Mouse (Mus musculus): ENCODE measurements around the gene Slc22a23. TPM values are rescaled to one million over a fixed set of nuclear protein-coding genes. Genes with fewer than 3 reads are reported as not detected.

Slc22a23 gene
- polyA plus RNA-seq, 1 experiment, result 43.9 TPM

DNA sequence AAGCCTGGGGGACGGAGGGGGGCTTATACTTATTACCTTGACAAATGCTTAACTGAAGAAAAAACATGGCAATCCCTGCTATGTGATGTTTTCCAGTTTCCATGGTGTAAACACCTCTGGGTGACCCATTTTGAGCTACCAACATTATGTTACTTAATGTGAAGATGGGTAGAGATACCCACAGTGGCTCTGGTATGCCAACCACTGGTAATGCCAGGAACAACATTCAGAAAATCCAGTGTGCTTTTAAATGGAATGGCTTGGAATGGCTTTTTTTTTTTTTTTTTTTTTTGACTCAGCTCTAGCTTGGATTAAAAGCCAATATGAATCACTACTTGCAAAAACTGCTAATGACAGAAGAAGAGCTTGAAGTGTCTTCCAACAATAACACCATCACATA lies 8.1 kb downstream of the Slc22a23 start:
- Histone ChIP-seq H3K4me3 (replicated peaks; ENCODE audit: insufficient read depth, low read depth, low read length) (no peak overlapping the region), H3K27ac (ENCODE audit: insufficient read depth, low read length) (no peak overlapping the region), H3K27me3 (ENCODE audit: control insufficient read depth, insufficient read depth, low read length) (no peaks in the 10 kb centered on the region), H3K4me1 (ENCODE audit: control insufficient read depth, insufficient read depth, low read length) (peaks cover 12% of the 10 kb centered on the region)
- TF ChIP-seq CTCF (IDR thresholded peaks at IDR 0.05; ENCODE audit: borderline replicate concordance, insufficient read depth, low read depth, low read length), result no peak
- TF ChIP-seq POLR2A (IDR thresholded peaks at IDR 0.05; ENCODE audit: borderline replicate concordance, insufficient read depth, low read length), result no peak
- WGBS, result 100% methylated on average over 1 of the region's 1 CpGs
- DNase-seq, result no peak

DNA sequence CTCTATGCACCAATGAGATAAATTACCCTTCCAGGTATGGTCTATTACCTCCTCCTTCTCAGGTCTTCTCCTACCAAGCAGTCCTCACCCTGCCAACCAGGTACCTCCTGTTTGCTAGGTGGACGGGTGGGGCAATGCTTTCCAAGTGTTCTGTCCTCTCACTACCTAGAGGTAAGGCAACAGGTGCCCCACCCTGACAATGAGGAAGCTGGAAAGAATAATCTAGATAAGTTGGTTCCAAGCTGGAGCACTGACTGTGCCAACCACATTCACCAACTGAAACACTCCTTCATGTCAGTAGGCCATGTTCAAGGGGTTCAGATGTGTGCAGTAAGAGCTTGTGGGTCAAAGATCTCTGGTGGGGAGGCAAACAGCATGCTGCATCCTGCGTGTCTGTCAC lies 10.1 kb downstream of the Slc22a23 start:
- WGBS, result 86% methylated on average over 2 of the region's 2 CpGs

DNA sequence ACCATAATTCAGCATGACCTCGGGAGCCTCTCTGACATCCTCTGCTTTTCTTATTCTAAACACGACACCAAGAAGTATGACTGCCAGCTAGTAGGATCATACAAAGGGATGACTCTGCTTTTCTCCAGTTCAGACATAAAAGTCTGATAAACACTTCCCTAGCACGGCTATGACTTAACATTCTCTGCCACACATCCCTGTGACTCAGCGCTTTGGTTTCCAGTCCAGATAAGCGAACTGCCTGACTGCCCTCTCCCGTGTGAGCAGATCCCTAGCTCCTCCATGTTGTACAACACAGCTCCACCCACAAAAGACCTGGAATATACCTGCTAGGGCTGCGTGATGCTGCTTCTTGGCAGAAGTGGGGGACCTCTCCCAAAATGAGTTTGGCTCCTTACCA lies 12.2 kb downstream of the Slc22a23 start:
- Histone ChIP-seq H3K27me3 (ENCODE audit: control insufficient read depth, insufficient read depth, low read length) (no peaks in the 10 kb centered on the region), H3K27ac (ENCODE audit: insufficient read depth, low read length) (peak overlapping the region; percentile 18; the same call in 1 of the 2 replicates), H3K4me1 (ENCODE audit: control insufficient read depth, insufficient read depth, low read length) (peaks cover 10% of the 10 kb centered on the region; the same call in 1 of the 2 replicates), H3K4me3 (replicated peaks; ENCODE audit: insufficient read depth, low read depth, low read length) (no peak overlapping the region)
- no peak for DNase-seq
- TF ChIP-seq POLR2A (IDR thresholded peaks at IDR 0.05; ENCODE audit: borderline replicate concordance, insufficient read depth, low read length) (no peak), CTCF (IDR thresholded peaks at IDR 0.05; ENCODE audit: borderline replicate concordance, insufficient read depth, low read depth, low read length) (no peak)
- WGBS, result 43% methylated on average over 7 of the region's 7 CpGs

More for the DNA sequence above, 10.1 kb downstream of the Slc22a23 start:
- TF ChIP-seq POLR2A (IDR thresholded peaks at IDR 0.05; ENCODE audit: borderline replicate concordance, insufficient read depth, low read length) (no peak), CTCF (IDR thresholded peaks at IDR 0.05; ENCODE audit: borderline replicate concordance, insufficient read depth, low read depth, low read length) (no peak)
- H3K4me1 ChIP-seq (ENCODE audit: control insufficient read depth, insufficient read depth, low read length), result peaks cover 10% of the 10 kb centered on the region; the same call in 1 of the 2 replicates
- no peak for DNase-seq
- no peak overlapping the region for H3K27ac ChIP-seq (ENCODE audit: insufficient read depth, low read length)
- H3K27me3 ChIP-seq (ENCODE audit: control insufficient read depth, insufficient read depth, low read length), result no peaks in the 10 kb centered on the region
- no peak overlapping the region for H3K4me3 ChIP-seq (replicated peaks; ENCODE audit: insufficient read depth, low read depth, low read length)

DNA sequence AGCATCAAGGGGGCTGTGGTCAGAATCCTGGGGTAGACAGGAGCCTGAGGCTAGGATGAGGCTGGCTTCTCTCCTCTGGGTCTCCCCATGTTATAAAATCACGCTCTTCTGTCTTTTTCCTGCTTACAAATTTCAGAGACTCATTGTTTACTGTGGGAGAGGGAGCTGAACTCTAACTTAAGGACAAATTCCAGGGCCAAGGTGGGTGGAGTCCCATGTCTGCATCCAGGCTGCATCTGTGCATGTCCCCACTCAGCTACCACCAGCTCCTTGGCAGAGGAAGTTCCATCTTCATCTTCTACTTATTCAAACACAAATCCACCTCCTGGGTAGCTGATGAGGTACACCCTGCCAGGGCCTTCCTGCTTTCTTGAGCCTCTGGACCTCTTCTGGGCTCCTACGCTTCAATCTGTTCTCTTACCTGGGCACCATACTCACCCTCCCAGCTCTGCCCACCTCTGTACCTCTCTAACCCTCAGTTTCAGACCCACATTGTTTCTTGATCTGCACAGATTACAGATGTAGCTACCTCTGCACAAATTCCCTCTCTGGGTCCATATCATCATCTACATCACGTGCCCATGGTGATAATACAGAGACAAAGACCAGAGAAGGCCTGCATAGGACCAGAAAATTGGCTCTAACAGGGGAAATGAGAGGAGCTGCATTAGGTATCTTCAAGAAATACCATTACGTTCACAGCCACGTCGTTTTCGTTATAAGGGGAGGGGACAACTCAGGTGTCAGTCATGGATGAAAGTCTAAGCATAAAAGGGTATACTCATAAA lies 13.4 kb downstream of the Slc22a23 start:
- Histone ChIP-seq H3K4me1 (ENCODE audit: control insufficient read depth, insufficient read depth, low read length) (peaks cover 10% of the 10 kb centered on the region; the same call in 1 of the 2 replicates), H3K4me3 (replicated peaks; ENCODE audit: insufficient read depth, low read depth, low read length) (no peak overlapping the region), H3K27me3 (ENCODE audit: control insufficient read depth, insufficient read depth, low read length) (no peaks in the 10 kb centered on the region), H3K27ac (ENCODE audit: insufficient read depth, low read length) (no peak overlapping the region)
- DNase-seq, result no peak
- TF ChIP-seq POLR2A (IDR thresholded peaks at IDR 0.05; ENCODE audit: borderline replicate concordance, insufficient read depth, low read length) (no peak), CTCF (IDR thresholded peaks at IDR 0.05; ENCODE audit: borderline replicate concordance, insufficient read depth, low read depth, low read length) (no peak)
- 91% methylated on average over 7 of the region's 7 CpGs for WGBS

DNA sequence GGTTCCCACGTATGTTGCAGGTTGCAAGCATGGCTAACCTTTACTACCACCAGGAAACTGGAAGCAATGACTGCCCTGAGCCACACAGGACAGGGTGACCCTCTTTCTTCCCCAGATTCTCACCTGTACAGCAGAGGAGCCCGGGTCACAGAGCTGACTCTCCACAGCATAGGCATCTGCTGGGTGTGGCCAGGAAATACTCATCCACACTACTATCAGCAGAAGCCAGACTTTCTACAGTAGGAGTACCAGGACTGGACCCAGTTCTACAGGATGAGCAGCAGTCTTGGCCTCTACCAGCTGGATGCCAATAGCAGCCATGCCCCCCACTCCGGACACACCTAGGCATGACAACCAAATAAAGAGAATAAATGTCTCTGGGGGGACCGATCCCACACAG lies 15.4 kb downstream of the Slc22a23 start:
- Histone ChIP-seq H3K27ac (ENCODE audit: insufficient read depth, low read length) (no peak overlapping the region), H3K4me3 (replicated peaks; ENCODE audit: insufficient read depth, low read depth, low read length) (no peak overlapping the region), H3K4me1 (ENCODE audit: control insufficient read depth, insufficient read depth, low read length) (peaks cover 7% of the 10 kb centered on the region; the same call in 1 of the 2 replicates), H3K27me3 (ENCODE audit: control insufficient read depth, insufficient read depth, low read length) (no peaks in the 10 kb centered on the region)
- 95% methylated on average over 4 of the region's 4 CpGs for WGBS
- TF ChIP-seq POLR2A (IDR thresholded peaks at IDR 0.05; ENCODE audit: borderline replicate concordance, insufficient read depth, low read length) (no peak), CTCF (IDR thresholded peaks at IDR 0.05; ENCODE audit: borderline replicate concordance, insufficient read depth, low read depth, low read length) (no peak)
- no peak for DNase-seq

DNA sequence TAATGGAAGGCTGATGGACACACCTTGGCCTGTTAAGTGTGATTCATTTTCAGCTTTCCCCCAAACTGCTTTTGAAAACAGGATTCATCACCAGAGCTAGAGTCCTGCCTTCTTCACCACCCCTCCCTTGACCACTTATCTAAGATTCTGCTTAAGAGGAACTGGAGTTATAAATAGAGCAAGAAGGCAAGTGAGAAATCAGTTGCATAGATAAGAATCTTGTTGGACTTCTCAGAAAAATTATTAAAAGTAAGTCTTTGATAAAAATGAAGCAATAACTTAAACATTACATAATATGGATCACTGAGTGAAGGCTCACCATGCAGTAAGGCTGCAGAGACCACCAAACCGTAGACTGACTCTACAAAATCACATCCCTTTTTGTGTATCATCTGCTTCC lies 18.0 kb downstream of the Slc22a23 start:
- TF ChIP-seq POLR2A (IDR thresholded peaks at IDR 0.05; ENCODE audit: borderline replicate concordance, insufficient read depth, low read length), result no peak
- TF ChIP-seq CTCF (IDR thresholded peaks at IDR 0.05; ENCODE audit: borderline replicate concordance, insufficient read depth, low read depth, low read length), result no peak
- no peak for DNase-seq
- Histone ChIP-seq H3K4me1 (ENCODE audit: control insufficient read depth, insufficient read depth, low read length) (peaks cover 2% of the 10 kb centered on the region; the same call in 1 of the 2 replicates), H3K4me3 (replicated peaks; ENCODE audit: insufficient read depth, low read depth, low read length) (no peak overlapping the region), H3K27ac (ENCODE audit: insufficient read depth, low read length) (no peak overlapping the region), H3K27me3 (ENCODE audit: control insufficient read depth, insufficient read depth, low read length) (no peaks in the 10 kb centered on the region)
- WGBS, result 100% methylated on average over 1 of the region's 1 CpGs

DNA sequence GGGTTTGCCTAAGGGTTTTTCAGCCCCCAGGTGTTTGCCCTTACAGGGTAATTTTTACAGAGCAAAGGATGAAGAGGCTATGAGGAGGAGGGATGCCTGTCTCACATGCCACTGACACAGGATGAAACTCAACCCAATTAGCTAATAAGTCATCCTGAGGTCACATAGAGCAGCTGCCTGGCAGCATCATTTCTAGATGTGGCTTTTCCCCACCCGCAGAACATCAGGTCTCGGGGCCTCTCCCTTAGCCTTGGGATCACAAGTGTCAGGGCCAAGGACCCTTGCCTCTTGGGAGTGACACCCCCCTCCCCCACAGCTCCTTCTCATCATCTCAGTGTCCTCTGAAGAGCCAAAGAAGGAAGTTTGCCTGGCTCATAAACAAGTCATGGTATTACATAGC lies 21.6 kb downstream of the Slc22a23 start:
- H3K4me1 ChIP-seq (ENCODE audit: control insufficient read depth, insufficient read depth, low read length), result no peaks in the 10 kb centered on the region; the same call in 1 of the 2 replicates
- TF ChIP-seq POLR2A (IDR thresholded peaks at IDR 0.05; ENCODE audit: borderline replicate concordance, insufficient read depth, low read length), result no peak
- no peak for TF ChIP-seq CTCF (IDR thresholded peaks at IDR 0.05; ENCODE audit: borderline replicate concordance, insufficient read depth, low read depth, low read length)
- H3K4me3 ChIP-seq (replicated peaks; ENCODE audit: insufficient read depth, low read depth, low read length), result no peak overlapping the region
- no peak overlapping the region for H3K27ac ChIP-seq (ENCODE audit: insufficient read depth, low read length)
- no peak for DNase-seq
- H3K27me3 ChIP-seq (ENCODE audit: control insufficient read depth, insufficient read depth, low read length), result no peaks in the 10 kb centered on the region
- 95% methylated on average over 2 of the region's 2 CpGs for WGBS

DNA sequence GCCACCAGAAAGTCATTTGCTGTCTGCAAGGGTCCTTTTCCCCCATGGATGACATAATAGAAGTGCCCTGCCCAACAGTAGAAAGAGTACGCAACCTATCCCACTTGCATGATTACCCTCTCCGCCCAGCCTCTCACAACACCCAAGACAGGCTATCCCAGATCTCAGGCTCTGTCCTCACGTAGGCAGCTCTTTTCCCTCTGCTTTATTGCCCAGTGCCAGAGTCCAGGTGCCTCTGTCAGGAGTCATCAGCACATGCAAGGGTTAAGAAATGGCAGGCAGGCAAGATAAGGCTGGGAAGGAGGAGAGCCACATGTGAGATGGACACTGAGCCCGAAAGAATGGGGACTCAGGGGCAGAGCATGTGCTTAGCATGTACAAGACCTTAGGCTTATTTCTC lies 24.5 kb downstream of the Slc22a23 start:
- H3K4me3 ChIP-seq (replicated peaks; ENCODE audit: insufficient read depth, low read depth, low read length), result no peak overlapping the region
- TF ChIP-seq POLR2A (IDR thresholded peaks at IDR 0.05; ENCODE audit: borderline replicate concordance, insufficient read depth, low read length) (no peak), CTCF (IDR thresholded peaks at IDR 0.05; ENCODE audit: borderline replicate concordance, insufficient read depth, low read depth, low read length) (no peak)
- H3K27ac ChIP-seq (ENCODE audit: insufficient read depth, low read length), result no peak overlapping the region
- 90% methylated on average over 4 of the region's 4 CpGs for WGBS
- H3K27me3 ChIP-seq (ENCODE audit: control insufficient read depth, insufficient read depth, low read length), result no peaks in the 10 kb centered on the region
- peaks cover 4% of the 10 kb centered on the region; the same call in 1 of the 2 replicates for H3K4me1 ChIP-seq (ENCODE audit: control insufficient read depth, insufficient read depth, low read length)
- no peak for DNase-seq

Measured in cerebellum, adult 2 months (tissue).